Mouse (Mus musculus) left cerebral cortex, postnatal 4 days (tissue): ENCODE results near the gene Nhsl1. TPM values are rescaled to one million over a fixed set of nuclear protein-coding genes. Genes with fewer than 3 reads are reported as not detected.

Experiments
- DNase-seq: peaks from one replicate; pipeline ENCODE4 v3.0.0-alpha.2; 2022
- intact Hi-C: fragments of 180-260 bp; cut with DNase I; formaldehyde crosslinking; loops from one replicate; pipeline ENCODE4 v1.15.1; 2025
- total RNA-seq, 2 experiments: library from RNA; stranded (reverse); gene quantifications; 2 replicates each; pipeline ENCODE4 v1.2.3; 2021

Gene Nhsl1
- total RNA-seq, 2 experiments from 2014 or later = 27.5 to 27.9 TPM

DNA sequence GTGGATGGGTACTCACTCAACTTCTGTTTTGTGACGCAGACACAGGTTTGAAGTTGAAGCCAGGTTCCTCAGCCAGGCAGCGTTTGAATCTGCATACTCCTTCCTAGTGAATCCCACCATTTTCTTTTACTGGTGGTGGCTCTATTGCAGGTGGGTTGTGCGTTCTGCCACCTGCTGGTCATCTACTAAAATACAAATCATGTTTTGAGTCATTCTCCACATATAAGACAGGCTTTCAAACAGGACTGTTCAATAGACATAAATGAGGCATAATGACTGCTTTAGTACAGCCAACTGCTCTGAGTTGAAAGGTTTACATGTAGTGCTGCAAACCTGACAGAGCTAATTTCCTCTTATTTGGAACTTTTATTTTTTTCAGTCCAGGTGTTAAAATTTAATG is 75.0 kb downstream of the Nhsl1 start:
- no peak for DNase-seq
- intact Hi-C loops = loop anchor here (5.0 to 10.0 kb wide), 2 partner anchors 134 to 451 kb away; partner anchors contain the start of gene Perp

DNA sequence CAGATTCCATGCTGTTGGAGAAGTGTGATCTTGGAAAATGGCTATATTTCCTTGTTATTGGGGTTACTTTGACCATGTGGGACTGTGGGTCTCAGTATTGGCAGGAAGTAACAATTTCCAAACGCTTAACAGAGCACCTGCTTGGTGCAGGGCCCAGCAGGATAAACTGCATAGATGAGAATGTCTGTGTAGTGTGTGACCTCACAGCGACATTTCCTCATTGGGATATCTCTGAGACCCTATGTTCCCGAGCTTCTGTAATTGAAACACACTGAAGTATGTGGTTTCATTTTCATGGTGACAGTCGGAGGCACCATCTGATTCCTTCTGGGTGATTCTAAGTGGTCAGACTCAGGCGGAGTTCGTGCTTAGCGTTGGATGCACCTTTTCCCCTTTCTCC is 75.5 kb downstream of the Nhsl1 start:
- intact Hi-C loops = loop anchor here (5.0 to 10.0 kb wide), 2 partner anchors 133 to 451 kb away; partner anchors contain the start of gene Perp
- no peak for DNase-seq

DNA sequence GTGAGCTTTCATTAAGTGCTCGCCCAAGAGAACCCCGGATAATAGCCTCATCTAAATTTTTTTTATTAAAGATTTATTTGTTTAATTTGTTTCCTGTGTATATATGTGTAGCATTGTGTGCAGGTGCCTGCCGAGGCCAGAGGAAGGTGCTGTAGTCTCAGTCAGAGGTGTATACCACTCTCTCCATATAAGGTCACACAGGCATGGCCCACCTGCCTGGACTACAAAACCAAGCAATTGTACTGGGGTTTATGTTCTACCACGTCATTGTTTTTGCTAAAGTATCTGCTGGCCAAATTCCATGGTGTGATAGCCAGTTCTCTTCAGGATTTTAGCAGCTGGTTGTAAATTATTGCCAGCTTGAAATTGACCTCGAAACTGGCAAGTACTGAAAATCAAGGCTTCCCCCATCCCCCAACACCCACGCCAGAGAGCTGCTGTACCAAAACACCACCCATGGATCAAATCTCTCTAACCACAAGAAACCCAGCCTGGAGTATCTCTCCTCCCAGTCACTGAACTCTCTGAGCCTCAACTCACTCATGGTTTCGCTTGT is 81.4 kb downstream of the Nhsl1 start:
- intact Hi-C loops = no loop called here
- DNase-seq = no peak

DNA sequence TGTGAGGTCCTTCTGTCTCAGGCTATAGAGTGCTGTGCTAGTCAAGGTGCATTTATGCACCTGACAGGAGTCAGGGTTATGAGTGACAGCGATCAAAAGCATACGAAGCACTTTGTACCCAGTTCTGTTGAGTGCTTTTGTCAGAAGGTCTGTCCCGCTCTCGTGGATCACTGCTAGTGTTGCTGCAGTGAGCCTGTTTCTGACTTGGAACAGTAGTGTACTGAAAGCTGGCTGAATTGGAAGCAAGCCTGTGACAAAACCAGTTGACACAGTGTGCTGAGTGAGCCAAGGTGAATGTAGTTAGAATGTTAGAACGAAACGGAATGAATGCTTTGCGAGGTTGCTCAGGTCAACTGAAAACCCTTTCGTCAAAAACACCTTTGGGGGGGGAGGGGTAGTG is 82.2 kb downstream of the Nhsl1 start:
- intact Hi-C loops = no loop called here
- DNase-seq = no peak

DNA sequence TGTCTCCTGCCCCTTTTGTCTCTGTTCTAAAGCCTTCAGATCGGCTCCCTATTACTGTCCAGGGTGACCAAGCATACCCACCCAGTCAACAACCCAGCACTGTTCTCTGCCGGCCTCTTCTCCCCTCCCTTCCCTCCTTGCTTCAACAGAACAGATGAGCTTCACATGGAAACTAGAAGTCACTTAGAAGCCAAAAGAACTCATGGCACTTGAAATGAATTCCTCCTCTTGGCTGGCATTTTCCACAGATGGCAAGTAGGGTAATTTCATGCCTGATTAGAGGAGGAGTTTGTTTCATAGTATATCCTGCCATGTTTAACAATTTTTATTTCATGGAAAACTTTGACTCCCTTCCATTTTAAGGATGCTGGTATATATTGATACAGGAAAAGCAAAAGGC is 85.2 kb downstream of the Nhsl1 start:
- DNase-seq = peak; percentile 32

DNA sequence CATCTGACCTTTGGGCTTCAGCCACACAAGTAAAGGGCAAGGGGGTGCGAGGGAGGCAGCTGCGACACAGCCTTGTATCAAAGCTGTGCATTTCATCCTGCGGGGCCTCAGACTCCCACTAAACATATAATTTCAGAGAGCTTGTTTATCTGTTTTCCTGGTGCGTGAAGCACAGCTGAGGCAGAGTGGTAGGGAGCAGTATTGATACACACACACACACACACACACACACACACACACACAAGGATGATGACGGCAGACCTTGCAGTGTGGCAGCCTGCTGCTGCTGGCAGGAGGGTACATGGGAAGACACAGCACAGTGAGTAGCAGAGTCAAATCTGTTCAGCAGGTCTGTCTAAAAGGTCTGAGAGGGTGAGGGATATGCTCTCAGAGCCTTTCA is 85.9 kb downstream of the Nhsl1 start:
- DNase-seq = peak; percentile 61
- intact Hi-C loops = no loop called here

More for the DNA sequence above, 85.2 kb downstream of the Nhsl1 start:
- intact Hi-C loops = no loop called here

DNA sequence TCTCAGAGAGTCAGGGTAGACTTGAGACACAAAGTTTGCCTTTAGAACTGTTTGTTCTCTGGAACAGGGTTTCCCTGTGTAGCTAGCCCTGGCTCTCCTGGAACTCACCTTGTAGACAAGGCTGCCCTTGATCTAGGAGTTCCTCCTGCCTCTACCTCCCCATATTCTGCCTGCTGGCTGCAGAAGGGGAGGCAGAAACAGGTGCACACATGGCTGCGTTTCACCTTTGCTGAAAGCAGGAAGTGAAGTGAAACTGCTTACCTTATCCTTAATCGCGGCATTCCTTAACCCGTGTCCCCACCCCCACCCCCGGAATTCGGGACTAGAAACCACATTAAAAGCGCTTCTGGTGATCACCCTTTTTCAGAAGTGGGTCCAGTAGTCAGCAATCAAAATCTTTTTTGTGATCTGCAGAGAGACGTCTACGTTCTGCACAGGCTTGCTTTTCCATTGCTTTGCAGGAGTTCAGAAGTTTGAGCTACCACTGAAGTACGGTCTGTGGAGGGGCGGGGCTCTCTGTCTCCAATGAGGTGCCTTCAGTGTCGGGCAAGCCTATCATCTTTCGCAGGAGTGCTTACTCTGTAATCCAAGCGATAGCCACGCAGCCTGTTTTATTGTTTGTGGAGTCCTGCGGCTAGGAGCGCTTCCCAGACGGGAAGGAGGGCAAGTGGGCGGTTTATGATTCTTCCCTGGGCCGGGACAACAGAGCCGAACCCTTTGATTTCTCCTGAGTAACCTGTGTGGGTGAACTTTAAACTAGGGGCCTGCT is 88.5 kb downstream of the Nhsl1 start:
- DNase-seq = peak; percentile 77
- intact Hi-C loops = no loop called here

DNA sequence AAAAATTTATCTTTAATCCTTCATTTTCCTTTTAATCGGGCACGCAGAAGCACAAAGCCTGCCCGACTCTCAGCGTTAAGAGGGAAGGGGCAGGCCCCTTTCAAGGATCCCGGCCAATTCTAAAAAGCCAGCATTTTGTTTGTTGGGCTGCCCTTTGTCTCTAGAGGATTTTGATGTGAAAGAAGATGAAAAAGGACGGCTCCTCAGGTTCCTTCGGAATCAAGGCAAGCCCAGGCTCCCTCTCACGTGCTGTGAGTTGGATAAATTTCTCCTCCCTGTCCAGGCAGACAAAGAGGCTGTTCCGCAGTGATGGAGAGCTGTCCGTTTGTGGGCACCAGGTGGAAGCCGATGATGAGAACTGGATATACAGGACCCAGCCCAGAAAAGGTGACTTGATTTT is 89.3 kb downstream of the Nhsl1 start:
- intact Hi-C loops = no loop called here
- no peak for DNase-seq

DNA sequence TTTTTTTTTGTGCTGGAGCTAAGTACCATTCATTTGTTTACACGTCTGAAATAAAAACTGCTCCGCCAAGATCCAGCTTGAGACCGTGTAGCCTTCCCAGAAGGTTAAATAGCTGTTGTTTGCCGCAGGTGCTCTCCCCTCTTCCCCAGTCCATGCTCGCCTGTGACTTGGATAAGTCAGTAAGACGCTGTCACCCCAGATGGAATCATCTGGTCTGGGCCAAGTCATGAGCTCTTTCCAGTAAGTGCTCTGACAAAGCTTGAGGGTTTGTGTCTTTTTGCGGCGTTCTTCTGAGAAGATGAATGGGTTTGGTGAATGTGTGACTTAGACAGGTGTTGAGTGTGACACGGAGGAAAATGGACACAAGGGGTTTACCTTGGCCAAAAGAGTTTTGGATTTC is 89.8 kb downstream of the Nhsl1 start:
- no peak for DNase-seq
- intact Hi-C loops = no loop called here

DNA sequence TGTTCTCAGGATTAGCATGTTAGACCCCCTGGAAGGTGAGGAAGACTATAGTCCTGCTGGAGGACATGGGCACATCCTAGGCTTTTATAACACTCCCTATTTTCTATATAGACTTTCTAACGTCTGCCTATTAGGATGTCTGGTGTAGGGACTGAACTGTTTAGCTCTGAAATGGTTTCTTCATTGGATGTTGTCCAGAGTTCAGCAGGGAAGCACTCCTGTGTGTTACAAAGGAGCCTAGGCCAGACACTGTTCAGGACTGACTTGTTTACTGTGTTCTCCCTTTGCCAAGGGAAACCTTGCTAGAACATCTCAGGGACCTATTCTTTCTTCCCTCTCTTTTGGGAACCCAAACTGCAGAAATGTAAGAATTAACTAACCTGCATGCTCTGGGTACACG is 90.3 kb downstream of the Nhsl1 start:
- DNase-seq = no peak
- intact Hi-C loops = no loop called here

DNA sequence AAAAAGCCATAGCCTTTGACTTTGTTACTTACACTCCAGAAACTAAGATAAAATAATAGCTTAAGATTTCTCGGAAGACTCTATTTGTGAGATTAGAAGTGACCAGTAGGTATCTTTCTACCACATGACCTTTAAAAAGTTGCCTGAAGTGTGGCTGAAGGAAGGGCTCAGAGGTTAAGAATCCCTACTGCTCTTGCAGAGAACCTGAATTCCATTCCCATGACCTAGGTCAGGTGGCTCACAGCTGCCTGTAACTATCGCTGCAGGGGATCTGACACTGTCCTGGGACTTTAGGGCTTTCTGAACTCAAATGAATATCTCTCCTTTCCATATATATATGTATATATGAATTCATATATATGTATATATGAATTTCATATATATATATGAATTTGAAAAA is 92.5 kb downstream of the Nhsl1 start:
- DNase-seq = no peak
- intact Hi-C loops = no loop called here

DNA sequence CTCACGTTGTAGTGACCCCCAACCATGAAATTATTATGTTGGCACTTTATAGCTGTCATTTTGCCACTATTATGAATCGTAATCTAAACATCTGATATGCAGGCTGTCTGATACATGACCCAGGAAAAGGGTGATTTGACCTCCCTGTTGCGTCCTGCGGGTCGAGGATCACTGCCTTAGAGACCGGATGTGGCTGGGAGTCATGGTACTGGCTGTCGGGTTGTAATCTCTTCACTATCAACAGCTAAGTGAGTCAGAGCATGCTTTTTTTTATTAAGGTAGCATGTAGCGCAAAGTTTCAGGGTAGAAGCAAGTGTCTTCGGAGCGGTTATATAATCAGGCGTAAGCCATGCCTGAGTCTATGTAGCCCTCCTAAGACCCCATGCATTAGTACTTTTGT is 97.2 kb downstream of the Nhsl1 start:
- intact Hi-C loops = no loop called here
- no peak for DNase-seq

DNA sequence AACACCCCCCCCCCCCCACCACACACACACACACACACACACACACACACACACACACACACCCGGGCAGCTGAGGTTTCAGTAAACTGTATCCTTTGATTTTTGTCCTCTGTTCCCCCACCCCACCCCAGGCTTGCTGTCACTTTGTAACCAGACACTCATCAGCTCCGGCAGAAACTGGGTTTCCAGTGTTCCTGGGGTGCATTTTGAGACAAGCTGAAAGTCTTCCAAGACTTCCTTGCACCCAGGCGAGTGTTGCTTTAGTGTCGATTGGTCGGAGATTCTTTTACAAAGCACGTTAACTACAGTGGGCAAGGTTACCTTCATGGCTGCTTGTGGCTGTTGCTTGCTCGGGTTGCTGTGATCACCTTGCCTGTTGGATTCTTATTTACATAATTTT is 99.4 kb downstream of the Nhsl1 start:
- no peak for DNase-seq
- intact Hi-C loops = no loop called here

DNA sequence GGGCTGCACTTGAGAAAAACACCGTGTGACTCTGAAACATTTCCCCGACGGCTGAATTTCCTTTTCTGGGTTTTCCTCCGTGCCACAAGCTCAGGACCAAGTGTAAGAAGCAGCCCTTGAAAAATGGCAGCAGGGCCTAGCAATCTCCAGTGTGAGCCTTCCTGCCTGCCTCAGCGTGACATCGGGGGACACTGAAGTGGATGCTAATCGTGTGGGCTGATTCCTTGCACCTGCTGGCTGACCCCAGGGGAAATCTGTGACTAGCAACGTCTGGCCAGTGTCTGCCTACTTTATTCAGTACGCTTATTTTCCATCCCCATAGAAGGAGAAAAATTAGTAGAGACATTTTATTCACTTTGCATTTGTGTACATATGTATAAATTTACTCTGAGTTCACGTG is 100.7 kb downstream of the Nhsl1 start:
- DNase-seq = no peak
- intact Hi-C loops = no loop called here

DNA sequence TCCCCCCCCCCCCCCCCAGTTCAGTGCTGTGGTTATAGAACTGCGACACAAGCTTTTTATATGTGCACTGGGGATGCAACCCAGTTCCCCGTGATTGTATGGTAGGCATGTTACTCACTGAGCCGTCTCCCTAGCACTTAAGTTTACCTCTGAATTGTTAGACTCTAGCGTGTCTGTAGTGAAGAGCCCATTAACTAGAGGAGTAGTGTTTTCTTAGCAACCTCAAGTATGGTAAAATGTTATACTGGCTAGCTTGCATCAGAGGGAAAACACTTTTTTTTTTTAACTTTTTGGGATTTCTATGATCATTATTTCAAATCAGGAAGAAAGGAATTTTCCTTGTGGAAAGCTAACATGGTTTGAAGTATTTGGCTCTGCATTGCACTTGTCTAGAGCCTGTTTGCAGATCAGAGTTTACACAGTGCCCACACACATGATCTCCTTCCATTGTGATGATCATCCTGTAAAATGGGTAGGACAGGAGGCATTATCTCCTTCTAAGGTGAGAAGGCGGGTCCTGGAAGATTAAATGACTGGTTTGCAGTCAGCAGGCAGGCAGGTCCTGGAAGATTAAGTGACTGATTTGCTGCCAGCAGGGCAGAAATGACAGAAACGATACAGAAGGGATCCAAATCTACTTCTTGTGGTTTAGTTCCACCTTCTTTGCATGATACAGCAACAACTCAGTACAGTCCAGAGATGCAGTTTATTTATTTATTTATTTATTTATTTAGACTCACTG is 101.6 kb downstream of the Nhsl1 start:
- intact Hi-C loops = no loop called here
- DNase-seq = no peak

DNA sequence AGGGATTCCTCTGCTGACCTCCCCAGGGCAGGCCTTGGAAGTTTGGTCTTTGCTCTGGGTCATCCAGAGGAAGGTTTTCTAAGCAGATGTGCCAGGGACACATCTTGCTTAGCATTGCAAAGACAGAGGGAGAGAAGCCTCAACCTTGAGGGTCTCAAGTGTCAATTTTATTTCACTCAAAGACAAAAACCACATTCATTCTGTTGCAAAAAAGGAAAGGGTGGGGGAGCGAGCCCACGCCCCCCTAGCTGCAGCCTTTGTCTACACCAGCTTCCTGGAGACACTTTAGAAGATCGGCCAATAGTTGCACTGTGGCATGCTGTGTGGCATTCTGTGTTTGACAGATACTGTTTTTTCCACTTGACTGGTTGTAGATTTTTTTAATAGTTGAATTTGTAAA is 104.2 kb downstream of the Nhsl1 start:
- intact Hi-C loops = no loop called here
- DNase-seq = no peak

DNA sequence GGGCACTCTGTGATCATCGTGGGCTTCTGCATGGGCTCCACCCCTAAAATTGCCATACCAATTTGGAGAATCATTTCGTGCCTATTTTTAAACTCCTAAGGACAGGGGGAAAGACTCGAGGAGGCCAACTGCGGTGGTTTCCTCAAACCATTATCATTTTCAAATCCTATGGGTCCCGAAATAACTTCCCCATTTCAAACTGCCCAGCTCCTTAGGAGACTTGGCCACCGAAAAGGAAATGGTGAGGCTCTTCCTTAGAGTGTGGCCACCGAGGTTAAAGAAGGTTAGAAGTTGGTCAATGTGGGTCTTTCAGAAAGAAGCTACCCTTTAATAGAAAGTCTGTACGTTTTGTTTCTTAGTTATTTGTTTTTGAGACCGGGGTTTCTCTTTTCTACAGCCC is 104.8 kb downstream of the Nhsl1 start:
- intact Hi-C loops = no loop called here
- no peak for DNase-seq

DNA sequence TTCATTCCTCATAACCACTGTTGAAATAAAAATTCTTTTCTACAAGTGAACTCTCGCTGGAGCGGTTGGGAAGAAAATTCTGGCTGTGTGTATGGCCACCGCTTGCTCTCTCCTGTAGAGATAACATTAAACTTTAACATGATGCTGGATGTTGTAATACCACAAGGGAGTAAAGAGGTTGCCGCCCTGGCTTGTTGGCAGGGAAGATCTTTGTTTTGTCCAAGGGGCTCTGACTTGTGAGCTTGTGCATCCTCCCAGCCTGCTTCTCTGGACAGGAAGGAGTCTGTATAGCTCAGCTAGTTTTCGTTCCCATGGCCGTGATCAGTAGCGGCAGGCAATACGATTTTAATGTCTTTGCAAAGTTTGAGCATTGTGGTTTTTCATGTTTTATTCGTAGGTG is 109.1 kb downstream of the Nhsl1 start:
- intact Hi-C loops = no loop called here
- no peak for DNase-seq

DNA sequence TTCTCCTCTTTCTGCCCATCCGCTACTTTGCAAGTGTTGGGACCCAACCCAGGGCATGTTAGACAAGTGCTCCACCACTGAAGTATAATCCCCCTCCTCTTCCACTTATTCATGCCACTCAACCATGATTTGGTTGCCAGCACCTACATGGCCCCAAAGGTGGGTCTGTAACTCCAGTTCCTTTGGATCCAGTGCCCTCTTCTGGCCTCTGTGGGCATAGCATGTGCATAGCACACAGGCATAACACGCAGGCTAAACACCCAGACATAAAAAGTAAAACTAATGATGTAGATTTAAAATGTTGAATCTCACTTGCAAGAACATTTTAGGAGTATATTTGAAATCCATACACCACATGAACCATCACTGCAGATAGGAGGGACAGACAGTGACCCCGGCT is 110.7 kb downstream of the Nhsl1 start:
- intact Hi-C loops = no loop called here
- DNase-seq = no peak

DNA sequence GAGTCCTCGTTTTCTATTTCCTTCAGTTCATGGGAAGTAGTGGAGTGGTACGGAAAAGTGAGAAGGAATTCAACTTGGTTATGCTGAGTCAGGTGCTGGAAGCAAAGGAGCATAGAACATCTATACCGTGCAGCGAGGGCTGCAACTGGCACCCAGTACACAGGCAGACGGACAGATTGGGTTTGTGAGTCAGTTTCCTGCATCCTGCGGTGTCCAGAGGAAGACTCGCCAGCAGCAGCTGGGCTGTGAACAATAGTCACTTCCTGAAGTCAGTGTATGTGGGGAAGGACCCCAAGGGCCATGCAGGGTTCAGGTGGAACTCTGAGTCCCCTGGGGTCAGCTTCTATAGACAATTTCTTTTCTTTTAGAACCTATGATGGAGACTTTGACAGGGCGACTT is 111.4 kb downstream of the Nhsl1 start:
- no peak for DNase-seq
- intact Hi-C loops = no loop called here

DNA sequence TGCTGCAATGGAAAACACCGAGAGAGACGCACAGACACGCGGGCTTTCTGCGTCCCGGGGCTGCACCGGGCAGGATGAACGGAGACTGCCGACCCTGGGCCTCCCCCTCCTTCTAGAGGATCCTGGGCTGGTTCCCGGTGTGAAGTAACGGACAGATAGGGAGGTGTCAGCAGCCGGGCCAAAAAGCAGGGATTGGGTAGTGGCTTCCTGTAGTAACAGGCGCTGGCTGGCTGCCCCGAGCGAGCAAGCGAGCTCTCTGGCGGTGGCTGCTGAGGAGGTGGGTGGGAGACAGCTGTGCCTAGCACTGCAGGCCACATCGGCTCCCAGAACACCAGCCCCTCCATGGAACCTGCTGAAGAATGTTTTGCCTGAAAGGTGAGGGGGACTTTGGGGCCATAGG is 112.2 kb downstream of the Nhsl1 start:
- DNase-seq = peak; percentile 83
- intact Hi-C loops = no loop called here

DNA sequence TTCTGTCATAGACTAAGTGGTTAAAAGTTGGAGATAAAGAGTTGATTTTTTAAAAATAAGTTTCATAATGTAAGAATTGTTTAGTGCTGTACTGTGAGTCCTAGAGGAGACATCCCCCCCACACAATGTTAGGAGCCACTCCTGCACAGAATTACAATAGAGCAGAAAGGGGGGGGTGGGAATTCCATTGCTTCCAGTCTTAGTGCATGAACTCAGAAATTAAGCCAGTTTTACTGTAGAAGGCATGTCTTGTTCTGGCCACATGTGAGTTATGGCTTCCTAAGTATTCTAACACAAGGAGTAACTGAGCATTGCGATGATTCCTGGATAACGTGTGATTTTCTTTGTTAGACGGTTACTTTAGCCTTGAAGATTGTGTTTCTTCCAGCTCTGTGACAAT is 112.8 kb downstream of the Nhsl1 start:
- intact Hi-C loops = no loop called here
- DNase-seq = no peak
